Mouse (Mus musculus) thymus, postnatal 25 days (tissue): ENCODE results near the gene Clec2h.
"Not testable (repeated sequence)": the region's sequence is repeated elsewhere in the genome, so short reads cannot be mapped to it uniquely, and the experiment has no call there.

Experiments used
- DNase-seq: peaks from one replicate; pipeline ENCODE4 v3.0.0; 2022

The Clec2h gene

DNA sequence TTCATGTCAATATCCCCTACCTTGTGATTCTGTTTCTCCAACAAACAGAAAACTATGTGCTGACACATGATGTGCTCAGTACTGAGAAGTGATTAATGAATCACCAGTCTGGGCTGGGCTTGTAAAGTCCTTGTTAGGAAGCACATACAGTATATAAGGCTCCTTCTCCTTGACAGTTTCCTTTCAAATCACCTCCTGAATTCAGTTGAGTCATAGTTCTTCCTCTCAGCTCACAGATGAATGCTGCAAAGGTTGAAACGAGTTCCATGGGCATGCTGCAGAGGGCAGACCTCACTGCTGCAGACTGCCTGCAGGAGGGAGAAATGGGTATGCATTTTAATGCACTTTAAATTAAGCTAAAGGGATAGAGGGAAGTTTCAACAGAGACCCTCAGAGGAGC lies at the start of gene Clec2h:
Gene Clec2h, plus strand, starts transcription at position 180 of the 400 bp plus-strand sequence.
- no peak for DNase-seq

DNA sequence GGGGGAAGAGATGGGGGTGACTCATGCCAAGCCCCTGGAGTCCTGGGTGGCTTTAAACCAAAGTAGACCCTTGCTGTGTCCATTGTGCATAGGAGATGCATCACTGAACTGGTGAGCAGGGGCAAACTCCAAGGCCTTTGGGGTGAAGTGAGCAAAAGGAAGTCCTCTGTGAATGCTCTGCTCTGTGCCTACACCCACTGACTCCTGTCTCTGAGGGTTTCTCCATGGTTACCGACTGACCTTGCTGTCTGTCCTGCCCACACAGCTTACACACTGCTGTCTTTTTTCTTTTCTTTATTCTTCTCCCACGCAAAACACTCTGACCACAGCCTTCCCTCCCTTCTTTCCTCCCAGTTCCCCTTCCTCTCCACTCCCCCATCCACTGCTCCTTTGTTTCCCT lies 39.5 kb upstream of the Clec2h start:
- DNase-seq: no peak

DNA sequence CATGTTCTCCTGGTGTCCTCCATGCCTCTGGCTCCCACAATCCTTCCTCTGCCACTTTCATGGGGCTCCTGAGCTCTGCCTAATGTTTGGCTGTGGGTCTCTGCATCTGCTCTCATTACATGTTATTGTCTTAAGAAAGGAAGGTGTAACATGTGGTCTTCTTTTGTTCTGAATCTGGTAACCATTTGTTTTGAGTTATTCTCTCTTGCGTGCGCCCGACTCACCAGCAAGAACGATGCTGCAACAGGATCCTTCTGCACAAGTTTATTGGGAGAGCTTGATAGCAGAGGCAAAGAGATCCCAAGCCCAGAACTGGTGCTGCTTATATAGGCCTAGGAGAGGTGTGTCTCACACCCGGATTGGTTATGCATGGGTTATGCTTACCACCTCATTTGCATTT lies 38.8 kb upstream of the Clec2h start, which contains the start of gene Klrb1a:
Gene Klrb1a, minus strand, starts transcription at position 101 of the 400 bp plus-strand sequence.
- not testable (repeated sequence) for DNase-seq

DNA sequence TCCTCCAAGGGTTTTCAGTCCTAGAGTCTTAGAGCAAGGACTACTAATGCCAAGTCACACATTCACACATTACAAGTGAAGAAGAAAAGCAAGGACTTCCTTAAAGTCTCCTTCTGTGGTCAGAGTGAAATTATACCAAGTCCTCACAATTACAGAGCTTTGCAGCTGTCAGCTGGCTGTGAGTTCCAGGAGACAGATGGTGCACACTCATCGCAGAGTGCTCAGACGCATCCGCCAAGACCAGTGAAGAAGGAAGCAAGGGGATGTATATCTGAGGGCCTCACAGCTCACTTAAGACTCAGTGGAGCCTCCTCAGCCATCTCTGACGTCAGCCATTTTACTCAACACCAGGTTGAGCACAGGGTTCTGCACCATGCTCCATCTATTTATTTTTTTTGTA lies 37.8 kb upstream of the Clec2h start:
- DNase-seq: no peak

DNA sequence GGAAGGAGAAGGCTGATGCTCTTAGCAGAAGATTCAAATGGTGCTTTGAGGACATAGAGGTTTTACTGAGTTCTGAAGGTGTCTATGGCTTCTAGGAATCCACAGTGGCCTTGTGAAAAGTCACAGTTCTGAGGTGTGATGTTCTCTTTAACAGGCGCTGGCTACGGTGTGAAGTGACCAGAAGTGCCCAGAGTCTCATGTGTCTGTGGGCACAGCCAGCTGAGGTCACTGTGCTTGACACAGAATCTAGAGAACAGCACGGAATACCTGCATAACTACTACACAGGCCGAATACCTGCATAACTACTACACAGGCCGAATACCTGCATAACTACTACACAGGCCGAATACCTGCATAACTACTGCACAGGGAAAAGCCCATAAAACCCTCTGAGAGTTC lies 36.9 kb upstream of the Clec2h start:
- DNase-seq: not testable (repeated sequence)

DNA sequence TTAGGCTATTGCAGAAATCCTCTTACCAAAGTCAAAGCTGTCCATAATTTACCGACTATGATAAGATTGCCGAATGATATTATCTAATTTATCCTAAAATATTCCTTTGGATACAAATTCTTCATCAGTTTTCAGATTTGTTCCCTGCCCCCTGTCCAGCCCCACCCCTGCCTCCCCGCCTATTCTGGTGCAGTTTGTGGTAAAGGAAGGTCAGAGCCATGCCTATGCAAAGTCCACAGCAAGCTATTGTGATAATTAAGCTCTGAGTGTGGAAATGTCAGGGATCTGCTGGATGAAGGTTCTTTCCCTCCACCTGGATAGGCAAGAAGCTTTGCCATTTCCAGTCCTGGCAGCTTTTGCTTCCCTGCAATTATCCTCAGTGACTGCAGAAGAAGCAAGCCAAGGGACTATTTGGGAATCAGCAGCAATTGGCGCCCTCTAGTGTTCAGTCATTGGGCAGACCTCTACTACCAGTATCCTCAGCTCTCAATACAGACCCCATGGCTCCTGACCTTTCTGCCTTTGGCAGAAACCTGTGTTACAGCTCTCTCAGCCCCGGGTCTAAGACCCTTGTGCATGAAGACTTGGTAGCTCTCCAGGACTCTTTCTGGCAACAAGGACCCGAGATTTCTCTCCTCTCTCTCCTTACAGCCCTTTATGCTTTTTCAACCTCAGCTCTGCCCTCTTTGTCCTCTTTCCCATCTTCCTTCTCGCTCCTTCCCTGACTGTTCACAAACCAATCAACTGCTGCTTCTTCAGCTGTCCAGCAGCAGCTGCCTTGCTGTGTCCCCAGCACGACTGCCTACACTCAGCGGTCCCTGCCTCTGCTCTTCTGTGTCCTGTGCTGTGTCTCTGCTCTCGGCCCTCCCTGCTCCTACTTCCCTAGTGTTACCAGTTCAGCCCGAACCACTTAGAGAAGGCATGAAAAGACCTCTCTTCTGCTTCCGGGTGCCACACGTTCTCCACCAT lies 32.1 kb upstream of the Clec2h start:
- peak; percentile 21 for DNase-seq

DNA sequence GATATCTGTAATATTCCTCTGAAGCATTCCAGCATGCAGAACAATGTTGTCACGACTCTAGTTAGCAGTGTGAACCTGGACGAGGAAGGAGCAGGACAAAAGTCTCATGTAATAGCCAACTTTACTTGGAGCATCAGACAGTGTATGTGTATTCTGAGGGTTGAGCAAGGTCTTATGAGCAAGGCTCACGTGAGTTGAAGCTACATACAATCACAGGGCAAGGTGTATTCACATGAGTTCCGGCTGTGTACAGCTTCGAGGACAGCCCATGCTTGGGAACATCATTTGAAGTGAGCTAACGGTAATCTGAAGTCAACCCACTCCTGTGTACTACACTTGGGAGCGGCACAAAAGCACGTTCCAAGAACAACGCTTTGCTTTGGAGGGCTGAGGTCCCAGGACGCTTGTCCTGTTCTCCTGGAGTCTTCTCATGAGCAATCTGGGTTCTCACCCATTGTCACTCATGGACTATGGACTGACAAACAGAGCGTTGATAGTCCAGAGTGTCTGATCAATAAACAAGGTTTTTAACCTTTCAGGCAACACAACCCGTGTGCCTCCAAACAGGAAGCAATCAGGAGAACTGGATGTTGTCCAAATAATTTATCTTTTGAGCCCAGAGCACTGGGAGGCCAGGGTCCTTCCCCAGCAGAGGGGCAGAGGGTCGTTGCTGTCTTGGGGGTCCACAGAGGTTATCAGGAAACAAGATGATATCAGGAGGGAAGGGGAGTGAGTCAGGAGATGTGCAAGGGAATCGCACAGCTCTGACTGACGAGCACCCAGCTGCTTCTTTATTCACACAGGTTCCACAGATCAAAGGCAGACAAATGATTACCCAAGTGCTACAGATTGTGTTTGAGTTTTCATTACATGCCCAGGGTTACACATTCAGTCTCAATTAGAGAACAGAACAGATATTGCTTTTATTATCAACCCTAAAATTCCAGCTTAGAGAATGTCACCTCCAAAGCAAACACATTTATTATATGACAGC lies 31.0 kb upstream of the Clec2h start:
- DNase-seq: not testable (repeated sequence)

DNA sequence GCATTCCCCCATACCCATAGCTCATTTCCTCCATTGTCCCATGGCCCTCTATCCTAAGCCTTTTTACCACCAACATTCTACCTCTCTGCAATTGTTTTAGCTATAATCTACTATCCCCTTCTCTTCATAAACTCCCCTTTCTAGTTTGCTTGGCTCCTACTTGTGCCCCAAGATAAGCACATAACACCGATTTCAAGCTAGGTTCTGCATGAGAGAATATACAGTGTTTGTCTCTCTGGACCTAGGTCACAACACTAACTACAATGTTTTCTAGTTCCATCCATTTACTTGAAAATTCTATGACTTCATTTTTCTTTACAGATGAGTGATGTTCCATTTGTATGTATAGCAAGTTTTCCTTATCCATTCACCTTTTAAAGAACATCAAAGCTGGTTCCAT lies 21.5 kb upstream of the Clec2h start:
- DNase-seq: no peak

DNA sequence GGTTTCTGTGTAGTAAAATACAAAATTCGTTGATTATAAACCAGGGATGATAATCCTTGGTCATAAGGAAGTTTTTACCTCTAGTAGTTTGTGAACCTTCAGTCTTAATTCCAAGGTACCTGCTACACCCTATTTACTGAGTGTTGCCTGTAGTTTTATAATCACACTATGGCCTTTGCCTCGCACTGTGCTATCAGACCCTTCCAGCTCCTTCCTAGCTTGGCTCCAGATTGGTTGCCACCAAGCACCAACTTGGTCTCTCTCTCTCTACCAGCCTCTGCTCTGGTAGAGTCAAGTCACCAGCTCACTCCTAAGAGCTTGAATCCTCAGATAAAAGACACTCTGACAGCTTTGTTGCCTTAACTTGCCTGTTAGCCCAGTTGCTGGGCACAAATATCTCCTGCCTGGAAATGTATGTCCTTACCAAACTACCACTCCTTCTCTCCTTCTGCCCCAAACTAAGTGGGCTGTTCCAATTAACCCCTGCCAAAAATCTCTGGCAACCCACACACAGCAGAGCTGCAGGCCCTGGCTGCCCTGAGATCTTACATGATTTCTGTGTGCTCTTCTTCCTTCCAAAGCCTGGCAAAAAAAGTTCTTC lies 21.0 kb upstream of the Clec2h start:
- DNase-seq: no peak

DNA sequence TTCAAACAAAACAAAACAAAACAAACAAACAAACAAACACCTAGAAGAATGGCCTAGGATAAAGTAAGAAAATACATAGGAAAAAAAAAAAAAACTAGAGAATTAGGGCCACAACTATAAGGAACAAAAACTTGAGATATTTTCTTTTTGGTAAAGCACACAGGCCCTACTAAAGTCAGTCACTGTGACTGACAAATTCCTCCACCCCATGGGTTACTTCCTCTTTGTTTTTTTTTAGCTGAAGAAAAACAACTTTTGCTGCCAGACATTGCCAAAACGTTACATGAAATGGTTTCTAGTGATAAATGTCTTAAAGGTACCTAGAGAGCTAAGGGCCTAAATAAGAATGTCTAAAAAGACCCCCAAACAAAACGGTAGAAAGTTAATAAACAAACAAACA lies 18.2 kb upstream of the Clec2h start:
- DNase-seq: no peak

DNA sequence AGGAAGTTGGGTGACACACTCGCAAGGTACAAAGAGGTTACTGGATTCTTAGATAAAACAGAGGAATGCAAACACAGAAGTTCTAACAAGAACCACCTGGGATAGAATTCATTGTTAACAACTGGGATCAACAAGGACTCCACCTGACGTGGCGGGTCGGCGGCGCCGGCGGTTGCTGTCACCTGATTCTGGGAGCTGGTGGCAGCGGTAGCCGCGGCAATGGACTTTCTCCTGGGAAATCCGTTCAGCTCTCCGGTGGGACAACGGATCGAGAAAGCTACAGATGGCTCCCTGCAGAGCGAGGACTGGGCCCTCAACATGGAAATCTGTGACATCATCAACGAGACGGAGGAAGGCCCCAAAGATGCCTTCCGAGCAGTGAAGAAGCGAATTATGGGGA lies 17.5 kb upstream of the Clec2h start:
- DNase-seq: not testable (repeated sequence)

DNA sequence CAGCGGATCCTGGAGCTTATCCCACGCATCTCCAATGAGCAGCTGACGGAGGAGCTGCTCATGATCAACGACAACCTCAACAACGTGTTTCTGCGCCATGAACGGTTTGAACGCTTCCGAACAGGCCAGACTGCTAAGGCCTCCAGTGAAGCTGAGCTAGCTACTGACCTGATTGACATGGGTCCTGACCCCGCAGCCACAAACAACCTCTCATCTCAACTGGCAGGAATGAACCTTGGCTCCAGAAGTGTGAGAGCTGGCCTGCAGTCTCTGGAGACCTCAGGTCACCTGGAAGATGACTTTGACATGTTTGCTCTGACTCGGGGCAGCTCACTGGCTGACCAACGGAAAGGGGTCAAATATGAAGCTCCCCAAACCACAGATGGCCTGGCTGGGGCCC lies 16.5 kb upstream of the Clec2h start:
- not testable (repeated sequence) for DNase-seq

DNA sequence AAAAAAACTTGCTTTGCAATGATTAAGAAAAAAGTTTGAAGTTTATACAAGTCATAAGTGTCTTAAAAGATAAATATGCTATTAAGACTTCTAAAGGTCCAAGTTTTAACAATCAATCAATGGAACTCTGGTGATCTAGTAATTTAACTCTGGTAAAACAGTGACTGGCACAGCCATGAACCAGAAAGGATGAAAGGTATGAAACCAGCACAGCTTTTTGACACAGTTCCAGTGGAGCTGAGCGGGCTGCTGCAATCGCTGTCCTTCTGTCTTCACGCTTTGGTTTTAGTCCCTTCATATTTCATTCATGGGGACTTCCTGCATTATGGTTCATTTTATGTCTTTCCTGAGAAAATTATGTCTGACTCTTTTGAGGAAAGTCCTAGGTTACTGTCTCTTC lies 12.5 kb upstream of the Clec2h start:
- DNase-seq: no peak

DNA sequence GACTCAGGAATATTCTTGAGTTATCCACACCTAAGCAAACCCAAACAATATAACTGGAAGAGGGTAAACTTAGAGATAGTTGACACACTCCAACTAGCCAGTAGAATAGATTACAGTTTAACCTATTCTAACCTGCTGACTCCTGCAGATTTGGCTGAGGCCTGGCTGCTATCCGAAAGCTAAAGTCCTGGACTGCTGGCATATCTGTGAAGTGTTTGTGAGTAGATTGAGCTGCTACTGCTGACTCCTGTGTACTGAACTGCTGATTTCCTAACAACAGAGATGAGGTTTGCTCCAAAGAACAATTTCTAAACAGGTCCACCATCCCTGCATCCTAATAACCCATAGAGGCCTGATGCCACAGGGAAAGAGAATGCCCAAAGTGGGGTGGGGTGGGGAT lies 12.0 kb upstream of the Clec2h start:
- no peak for DNase-seq

DNA sequence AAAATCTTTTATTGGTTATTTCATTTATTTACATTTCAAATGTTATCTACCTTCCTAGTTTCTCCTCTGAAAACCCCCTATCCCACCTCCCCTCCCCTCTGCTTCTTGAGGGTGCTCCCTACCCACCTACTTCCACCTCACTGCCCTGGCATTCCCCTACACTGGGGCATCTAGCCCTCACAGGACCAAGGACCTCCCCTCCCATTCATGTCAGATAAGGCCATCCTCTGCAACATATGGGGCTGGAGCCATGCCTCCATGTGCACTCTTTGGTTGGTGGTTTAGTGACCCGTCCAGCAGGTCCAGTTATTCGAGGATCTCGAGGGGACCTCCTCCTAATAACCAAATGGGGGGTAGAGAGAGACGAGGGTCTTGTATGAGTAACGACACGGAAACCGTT lies 11.4 kb upstream of the Clec2h start:
- not testable (repeated sequence) for DNase-seq

DNA sequence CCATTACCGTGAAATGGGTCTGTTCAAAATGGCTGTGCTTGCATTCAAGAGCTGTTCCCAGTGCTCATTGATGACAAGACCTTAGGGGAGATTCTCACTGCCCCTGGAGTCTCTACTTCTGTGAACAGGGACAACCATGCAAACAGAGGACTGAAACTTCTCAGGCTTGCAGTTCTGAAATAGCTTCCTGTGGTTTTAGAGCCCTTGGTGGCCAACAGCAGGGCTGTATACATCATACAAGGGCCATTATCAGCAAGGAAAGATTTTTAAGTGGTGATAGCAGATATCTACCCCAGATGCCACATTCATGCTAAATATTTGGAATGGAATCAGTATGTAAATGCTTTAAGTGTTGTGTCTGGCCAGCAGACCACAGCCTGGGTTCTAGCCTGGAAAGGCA lies 9.2 kb upstream of the Clec2h start:
- no peak for DNase-seq

DNA sequence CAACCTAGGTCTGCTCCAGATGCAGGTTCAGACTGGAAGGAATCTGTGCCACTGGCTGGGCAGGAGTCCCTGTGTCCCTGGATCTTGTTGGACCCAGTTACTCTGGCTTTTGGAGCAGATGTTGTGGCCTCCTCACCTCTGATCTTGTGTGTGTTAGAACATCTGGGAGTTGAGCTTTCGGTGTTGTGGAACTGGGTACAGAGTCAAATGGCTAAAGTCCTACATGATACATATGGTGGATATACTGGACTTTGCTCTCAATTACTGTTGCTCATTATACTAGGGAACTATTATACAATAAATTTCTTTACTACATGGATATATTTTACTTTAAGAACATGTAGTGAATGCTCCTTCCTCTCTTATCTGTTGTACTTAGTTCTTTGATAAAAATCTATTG lies 936 bp upstream of the Clec2h start:
- no peak for DNase-seq

DNA sequence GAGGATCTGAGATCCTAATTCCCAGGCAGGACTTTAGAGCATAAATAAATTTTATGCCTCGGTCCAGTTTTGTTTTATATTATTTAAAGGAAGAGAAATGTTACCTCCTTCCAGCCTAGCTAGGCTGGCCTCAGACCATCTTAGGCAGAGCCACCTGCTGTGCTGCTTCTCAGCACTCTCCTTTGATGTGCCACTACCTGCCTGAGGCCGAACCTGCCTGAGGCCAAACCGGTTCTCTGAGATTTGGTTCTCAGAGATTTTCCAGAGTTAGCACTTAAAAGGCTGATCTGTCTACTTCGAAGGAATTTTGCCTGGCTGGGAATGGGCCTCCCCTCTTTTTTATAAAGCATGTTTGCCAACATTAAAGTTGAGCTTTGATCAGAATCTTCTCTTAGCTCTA lies 7.8 kb downstream of the Clec2h start:
- DNase-seq: no peak

DNA sequence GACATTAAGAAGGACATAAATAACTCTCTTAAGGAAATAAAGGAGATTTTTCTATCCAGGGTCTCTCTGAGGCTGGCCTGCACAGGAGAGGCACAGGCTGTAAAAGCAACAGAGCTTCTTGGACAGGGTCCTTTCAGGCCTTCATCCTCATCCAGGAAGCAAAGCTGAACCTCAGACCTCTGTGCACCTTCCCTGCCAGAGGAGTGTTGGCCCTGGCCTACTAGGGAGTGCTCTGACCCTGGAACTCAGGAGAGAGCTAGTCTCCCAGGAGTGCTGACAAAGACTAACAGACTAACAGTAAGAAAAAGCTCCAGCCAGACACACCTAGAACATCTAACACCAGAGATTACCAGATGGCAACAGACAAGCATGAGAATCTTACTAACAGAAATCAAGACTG lies 17.4 kb downstream of the Clec2h start:
- no peak for DNase-seq

DNA sequence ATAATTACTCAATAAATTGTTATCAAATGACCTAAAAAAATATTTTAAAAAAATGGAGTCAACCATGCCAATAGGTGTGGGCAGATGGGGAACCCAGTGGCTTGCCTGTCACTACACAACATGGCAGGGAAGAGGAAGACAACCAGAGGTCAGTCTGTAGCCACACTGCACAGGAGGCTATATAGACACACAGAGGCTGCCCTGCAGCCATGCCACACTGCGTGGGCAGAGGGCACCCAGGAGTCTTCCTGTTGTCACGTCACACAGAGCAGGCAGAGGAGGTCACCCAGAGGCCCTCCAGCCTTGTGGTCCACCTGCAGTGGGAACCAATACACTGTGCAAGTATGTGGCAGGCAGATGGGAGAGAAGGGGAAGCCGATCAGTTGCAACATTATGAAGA lies 39.5 kb downstream of the Clec2h start:
- no peak for DNase-seq

DNA sequence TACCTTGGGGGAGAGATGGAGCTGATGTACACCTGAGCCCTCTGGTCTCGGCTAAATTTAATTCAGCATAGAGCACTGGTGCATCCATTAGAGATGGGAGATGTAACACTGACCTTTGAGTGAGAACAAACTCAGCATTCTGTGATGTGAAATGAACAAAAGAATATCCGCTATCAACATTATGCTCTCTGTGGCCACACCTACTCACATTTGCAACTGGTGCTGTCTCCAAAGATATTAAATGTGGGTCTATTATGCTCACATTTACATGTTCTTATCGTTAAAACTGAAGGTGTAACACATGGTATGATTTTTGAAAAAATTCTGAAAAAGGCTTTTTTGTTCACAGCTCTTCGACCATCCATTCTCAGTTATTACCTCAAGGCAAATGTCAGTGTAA lies 60.8 kb downstream of the Clec2h start, which contains the start of gene Klrb1:
Gene Klrb1, minus strand, starts transcription at position 101 of the 400 bp plus-strand sequence.
- DNase-seq: no peak
